Mouse (Mus musculus) urinary bladder, postnatal 36 days (tissue): ENCODE results near the gene Slc7a5.
A peak's percentile ranks its signal among the peaks of the same experiment; 100 is the strongest.

ENCODE experiments used
- DNase-seq, 2 experiments: peaks; one replicate each; pipeline ENCODE4 v3.0.0; 2022; ENCODE audit warnings: low spot score in 2 of 2, mixed read lengths in 1 of 2

Gene Slc7a5

DNA sequence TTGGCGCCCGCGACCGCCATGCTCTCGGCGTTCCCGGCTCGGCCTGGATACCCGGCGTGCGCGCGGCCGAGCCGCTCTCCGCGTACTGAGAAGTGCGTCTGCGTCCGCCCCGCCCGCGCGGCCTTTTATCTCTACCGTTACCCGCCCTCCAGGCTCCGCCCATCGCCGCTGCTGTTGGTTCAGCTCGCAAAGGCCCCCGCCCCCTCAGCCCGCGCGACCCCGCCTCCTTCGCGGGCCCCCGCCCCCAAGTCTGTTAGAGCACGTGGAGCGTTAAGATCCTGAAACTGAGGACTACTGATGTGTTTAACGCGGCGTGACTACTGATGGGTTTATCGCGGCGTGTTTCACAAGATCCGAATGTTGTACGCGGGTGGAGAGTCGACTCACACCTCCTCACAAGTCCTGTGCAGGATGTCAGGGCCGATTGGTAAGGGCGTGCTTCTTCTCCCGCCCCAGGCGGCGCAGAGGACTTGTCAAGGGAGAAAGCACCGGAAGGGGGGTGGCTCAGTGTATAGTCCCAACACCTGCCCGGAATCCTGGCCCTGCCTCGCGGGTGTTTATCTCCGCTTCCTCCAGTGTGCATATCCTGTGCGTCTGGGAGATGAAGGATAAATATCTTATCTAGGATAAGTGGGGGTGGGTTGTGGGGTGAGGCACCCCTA, at the start of gene Slc7a5:
Gene Slc7a5 (minus strand): TSS at position 108 of the 662 bp plus-strand sequence.
- DNase-seq = peak; percentile 92 to 95

DNA sequence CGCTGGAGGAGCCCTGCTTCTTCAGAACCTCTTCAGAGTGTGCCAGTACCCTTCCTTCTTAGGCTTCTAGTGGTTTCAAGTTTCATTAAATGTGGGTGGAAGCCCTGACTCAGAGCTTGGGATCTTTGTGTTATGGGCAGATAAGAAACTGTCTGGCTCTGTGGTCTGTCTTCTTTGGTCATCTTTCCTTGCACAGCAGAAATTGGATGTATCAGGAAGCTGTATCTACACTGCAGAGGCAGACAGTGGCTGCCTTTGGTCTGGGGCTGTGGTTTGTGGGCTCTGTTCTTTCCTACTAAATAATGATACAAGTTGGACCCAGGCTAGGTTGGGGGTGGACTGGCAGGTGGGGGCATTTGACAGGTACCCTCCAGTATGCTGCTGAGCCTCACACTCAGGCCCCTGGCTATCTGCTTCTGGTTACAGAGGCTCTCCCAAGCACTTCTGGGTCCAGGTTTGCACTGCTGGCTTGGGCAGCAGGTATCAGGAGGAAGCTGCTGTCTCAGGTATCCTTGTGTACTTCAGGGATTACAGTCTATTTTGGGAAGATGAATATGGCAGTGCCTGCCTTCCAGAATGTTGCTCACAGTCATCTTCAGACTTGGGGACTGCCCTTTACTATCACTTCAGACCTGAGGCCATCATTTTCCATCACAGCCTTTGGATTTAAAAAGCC, 48.5 kb upstream of the Slc7a5 start:
- DNase-seq = no peak

DNA sequence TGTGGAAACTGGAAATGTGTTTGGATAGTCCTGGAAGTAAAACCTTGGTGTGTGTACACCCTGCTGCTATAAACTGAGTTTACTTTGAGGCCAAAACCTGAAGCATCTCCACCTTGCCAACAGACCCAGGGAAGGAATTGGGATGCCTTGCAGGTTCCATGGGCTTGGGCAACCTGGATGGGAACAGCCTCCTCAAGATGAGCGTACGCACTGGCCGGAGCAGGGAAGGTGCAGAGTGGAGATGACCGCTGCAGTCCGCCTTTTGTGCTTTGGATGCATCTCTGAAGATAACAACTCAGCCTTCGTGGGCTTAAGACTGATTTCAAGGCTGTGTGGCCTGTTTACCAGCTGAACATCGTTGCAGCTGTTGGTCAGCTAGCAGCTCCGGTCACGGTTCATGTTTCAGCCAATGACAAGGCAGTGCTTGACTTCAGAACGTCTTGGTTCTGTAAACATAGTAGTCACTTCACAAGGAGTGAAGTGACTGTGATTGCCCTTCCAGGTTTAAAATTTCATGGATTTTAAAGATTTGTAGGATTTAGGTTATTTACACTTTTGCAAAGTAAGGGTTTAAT, 47.6 kb upstream of the Slc7a5 start:
- DNase-seq = no peak

DNA sequence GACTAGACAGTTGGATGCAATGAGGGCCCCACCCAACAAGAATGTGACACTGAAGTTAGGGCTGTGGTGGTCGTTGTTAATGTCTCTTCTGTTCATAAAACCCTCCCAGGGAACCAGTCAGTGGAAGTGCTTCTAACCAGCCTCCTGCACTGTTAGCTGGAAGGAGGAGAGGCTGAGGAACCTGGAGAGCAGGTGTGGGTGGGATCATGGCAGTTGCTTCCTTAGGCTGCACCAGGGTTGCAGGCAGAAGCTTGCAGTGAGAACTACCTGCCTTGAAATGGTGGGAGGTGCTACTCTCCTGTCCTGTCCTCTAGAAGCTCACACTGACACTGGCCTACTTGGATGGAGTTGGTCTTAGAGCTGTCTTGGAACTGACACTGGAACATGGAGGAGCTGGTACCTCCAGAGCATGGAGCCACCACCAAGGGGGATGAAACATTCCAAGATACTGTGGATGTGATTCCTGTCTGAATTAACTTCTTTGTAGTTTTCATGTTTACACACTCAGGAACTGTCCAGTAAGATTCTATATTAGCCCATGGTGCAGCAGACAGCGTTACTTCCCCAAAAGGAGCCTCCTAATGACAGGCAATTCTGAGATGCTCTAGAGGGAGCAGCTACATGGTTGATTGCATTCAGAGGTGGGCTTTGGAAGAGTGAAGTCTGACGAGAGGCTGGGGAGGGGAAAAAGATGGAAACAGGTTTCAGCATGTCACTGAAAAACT, 46.5 kb upstream of the Slc7a5 start:
- DNase-seq = no peak

DNA sequence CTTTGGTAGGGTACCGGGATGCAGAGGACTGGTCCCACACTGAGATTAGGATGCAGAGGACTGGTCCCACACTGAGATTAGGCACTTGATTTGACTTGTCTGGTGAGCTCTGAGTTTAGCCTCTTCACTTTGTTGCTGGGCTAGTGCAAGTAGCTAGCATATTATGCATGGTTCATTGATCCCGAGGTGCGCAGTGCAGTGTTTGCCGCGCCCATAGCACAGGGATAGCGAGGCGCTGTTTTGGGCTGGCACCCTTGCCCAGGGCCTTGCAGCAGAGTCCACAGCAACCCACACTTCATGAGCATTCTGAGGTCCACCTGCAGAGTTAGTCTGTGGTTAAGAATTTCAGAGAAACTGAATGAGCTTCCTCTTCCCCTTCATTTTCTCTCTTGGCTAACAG, 45.3 kb upstream of the Slc7a5 start:
- DNase-seq = no peak

DNA sequence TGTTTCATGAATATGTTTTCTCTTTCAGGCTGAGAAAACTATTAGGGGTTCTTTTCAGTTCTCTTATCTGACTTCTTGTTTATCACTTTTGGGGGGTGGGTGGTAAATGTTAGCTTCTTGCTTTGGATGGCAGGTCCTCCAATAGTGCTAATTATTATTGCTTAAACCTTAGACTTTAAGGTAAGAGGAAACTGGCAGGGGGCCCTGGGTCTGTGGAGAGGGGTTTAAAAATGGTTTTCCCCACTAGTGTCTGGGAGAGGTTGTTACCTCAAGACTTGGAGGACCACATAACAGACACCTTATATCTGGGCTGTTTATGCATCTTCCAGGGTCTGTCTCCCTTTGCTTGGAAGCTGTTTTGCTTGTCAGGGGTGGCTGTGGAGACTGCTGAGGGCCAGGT, 44.6 kb upstream of the Slc7a5 start:
- DNase-seq = no peak

DNA sequence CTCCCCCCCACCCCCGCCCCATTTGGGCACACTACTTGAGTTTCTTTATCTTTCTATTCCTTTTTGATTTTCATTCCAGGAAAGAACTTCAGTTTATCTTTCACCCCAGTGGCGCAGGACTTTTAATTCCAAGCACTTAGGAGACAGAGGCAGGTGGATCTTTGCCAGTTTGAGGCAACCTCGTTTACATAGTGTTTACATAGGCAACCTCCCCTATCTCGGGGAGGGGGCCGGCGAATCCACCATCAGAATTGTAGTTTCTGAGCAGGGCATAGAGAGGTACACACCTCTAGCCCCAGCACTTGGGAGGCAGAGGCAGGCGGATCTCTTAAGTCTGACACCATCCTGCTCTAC, 44.1 kb upstream of the Slc7a5 start:
- no peak for DNase-seq

DNA sequence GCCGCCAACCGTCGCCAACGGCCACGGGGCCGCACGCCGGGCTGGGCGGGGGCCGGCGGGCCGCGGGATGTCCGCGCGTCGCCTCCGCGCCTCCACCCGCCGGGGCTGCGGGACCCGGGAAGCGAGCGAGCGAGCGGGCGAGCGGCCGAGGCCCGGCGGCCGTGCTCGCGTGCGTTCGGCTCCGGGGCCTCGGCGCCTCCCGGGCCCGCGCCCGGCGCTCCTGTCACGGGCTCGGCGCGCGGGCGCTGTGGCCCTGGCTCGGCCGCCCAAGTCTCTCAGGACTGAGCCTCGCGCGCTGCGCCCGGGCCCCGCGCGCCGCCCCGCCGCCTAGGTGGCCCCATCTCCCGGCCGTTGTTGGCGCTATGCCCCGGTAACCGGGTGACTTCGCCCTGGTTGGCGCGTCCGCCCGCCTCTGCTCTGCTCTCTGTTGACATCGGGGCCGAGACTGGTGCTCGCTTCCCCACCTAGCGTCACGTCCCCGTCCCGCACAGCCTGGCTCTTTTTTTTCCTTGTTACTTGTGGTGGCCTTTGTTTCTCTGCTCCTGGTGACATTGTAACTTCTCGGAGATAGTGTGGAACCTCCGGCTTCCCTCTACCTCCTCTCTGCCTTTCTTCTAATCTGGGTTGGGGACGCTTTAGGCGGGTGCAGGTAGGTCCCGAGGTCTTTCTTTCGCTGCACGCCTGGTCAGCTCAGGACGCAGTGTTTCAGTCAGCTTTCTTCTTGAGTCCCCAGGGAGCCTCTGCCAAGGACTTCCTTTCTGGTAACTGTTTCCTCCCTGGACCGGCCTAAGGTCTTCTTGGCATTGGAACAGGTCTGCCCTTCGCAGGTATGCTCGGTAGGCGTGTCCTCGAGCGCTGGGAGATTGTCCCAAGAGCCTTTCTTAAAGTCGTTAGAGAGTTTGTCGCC, 43.5 kb upstream of the Slc7a5 start:
- DNase-seq = peak; percentile 34 to 48

DNA sequence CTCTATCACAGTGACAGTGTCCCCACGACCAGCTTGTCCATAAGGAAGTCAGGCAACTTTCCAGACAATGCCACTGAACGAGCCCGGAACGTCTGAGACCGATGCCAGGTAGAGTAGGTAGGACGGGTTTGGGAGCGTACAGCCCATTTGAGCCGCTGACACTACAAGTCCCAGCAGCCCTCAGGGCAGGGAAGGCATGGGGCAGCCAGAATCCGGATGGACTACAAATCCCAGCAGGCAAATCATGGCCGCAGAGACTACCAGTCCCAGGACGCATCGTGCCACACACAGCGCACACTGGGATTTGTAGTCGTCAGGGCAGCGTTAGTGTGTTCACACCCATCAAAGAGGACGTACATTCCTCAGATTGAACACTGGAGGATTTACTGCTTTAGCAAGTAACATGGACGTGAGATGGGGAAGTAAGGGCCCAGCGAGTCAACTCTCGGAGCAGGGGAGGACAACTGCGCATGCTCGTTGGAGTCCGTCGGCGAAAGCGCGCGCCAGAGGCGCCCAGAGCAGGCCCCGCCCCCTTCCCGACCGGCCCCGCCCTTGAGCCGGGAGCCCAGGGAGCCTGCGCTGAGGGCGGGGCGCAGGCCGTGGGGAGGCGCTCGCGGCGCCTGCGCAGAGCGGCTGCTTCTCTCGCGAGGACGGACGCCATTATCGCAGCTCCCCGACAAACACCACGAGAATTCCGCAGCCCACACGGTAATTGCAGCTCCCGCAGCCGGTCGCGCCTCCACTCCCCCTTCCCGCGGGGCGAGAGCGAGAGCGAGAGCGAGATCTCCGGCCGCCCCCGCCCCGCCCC, 42.7 kb upstream of the Slc7a5 start:
- DNase-seq = peak; percentile 98 to 99

DNA sequence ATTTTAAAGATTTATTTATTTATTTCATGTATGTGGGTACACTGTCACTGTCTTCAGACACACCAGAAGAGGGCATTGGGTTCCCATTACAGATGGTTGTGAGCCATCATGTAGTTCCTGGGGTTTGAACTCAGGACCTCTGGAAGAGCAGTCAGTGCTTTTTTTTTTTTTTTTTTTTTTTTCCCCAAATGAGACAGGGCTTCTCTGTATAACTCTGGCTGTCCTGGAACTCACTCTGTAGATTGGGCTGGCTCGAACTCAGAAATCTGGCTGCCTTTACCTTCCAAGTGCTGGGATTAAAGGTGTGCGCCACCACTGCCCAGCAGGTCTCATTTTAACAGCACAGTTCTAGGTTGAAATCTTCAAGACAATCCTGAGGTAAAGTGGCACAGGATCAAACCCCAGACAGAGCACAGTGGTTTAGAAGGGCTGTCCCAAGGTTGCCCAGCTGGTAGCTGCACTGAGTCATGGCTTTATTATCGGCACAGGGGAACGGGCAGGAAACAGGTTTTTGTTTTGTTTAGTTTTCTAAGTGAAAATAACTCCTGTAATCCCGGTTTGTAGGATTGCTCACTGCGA, 41.8 kb upstream of the Slc7a5 start, which contains the start of gene Banp:
Gene Banp (plus strand): TSS at position 529 of the 579 bp plus-strand sequence.
- DNase-seq = no peak

DNA sequence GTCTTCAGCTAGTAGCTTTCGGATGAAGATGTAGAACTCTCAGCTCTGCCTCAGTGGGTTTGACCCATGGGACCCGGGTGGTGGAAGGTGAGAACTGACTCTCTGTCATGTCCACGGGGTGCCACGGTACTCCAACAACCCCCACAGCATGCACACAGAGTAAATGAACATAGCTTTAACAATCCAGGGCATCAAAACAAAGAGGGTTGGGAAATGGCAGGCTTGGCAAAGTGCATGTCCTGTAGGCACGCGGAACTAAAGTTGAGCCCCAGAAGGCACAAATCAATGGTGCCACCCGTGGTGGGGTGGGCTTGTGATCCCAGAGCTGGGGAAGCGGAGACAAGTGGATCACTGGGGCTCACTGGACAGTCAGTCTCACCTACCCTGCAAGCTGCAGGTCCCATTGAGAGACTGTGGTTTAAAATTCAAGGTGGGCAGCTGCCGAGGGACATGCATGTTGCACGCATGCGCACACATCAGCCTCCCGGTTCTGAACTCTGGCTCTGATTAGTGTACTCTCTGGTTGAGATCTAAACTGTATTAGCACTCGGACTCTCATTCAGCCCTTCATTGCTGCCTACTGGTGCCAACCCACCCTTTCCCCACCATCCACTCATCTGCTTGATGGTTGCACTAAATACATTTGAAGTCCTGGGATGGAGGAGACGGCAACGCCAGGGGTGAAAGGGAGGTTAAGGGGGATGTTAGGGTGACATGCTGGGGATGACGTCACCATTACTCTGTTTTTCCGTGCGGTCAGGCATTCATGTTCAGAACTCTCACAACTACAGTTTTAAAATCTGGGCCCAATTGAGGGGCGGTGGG, 41.0 kb upstream of the Slc7a5 start:
- DNase-seq = no peak

DNA sequence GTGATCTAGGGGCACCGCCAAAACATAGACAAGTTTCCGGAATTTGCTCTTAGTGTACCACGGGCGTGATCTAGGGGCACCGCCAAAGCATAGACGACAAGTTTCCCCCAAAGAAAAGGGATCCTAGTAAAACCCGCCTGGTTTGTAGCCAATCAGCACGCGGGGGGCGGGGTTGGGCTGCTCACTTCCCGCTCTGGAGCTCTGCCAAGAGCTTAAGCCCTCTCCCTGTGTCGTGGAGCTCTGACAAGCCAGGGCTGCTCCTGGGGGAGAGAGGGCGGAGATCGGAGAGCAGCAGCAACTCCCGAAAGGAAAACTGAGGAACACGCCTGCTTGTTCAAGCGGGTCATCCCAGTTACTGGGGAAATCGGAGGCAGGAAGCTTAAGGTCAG, 40.3 kb upstream of the Slc7a5 start:
- DNase-seq = peak; percentile 87 to 89

DNA sequence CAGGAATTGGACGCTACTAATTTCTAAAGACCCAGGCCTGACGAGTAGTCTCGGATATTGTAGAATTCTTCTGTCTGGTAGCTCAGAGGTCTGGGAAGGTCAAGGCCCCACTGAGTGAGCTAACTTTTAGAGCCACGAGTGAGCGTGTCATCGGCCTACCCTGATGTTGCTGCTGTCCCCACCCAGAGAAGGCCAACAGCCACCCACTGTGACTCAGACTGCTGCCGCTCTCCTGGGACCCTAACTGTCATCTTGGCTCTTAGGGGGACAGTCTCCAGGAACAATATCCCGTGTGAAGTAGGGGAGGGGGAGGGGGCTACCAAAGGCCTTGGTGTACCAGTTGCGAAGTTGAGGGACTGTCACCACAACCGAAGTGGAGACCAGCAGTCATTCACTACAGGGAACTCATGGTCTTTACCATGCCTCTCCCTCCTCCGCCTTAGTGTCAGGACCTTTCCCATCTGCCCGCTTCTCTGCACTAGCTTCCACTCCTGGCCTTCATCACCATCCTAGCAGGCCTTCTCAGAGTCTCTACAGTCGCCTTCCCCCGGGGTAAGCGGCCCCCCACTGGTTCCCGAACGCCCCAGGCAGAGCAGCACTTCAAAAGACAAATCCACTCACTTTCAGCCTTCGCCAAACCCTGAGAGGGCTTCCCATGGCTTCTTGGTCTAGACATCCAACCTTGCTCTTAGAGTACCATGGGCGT, 39.7 kb upstream of the Slc7a5 start:
- no peak for DNase-seq

DNA sequence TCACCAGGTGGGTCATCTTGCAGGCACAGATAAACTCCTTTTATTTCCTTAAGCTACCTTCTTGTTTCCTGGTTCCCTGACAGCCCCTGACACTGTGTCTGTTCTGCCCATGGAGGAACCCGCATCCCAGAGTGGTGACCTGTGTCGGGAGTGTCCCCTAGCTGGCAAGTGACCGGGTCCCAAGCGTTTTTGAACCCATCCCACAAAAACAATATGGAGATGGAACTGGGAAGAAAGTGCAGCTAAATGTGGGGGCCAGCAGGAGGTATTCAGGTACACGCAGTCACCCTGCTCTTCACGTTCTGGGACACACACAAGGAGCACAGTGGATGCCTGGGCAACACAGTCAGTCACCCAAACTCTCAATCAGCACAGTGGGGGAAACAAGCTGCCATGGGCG, 38.9 kb upstream of the Slc7a5 start:
- DNase-seq = no peak

DNA sequence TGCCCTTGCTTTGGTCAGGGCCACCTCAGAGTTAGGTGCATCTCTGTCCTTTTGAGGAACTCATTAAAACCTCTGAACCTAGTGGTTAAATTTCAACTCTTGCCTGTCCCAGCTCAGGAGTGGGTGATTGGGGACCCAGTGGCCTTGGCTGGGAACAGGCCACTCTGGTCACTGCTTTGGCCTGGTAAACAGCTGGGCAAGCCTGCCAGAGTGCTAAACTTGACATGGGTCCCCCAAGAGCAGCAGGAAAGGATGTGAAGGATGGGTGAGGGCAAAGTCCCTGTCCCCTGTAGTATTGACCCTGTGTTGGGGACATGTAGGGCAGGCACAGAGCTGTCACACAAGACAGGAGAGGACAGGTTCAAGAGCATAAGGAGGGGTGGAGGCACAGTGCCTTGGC, 37.3 kb upstream of the Slc7a5 start, which contains the start of gene Car5a:
Gene Car5a (minus strand): TSS at position 74 of the 400 bp plus-strand sequence.
- no peak for DNase-seq

DNA sequence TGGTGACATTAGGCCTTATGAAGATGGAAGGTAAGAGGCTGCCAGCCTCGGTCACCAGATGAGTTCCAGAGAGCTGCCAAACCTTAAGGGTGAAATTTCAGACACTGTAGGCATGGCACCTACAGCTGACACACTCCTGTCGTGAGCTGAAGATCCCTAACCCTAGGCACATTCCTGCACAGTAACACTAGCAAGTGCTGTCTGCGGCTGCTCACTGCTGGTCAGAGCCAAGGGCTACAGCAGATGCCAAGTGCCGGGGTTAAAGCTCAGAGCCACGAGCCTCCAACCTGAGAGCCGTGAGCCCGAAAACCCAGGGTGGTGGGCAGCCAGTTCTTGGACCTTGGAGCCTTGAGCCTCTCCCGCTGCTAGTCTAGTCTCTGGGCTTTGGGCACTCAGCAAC, 36.2 kb upstream of the Slc7a5 start:
- no peak for DNase-seq

DNA sequence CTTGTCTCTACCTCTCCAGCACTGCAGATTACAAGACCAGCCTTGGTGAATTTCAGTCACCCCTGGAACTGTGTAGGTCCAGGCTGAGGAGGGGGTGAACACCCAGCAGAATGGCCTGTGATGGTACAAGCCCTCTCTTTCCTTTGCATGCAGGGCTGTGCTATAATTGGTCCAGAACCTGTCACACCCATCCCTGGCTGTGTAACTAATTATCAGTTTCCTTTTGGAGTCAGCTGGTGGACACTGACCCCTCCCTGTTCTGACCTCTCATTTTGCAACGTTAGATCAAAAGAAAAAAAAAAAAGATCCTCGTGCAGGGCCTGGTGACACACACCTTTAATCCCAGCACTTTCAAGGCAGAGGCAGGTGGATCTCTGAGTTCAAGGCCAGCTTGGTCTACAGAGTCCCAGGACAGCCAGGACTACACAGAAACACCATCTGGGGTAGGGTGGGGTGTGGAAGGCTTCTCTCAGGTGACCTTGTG, 35.6 kb upstream of the Slc7a5 start:
- DNase-seq = no peak

DNA sequence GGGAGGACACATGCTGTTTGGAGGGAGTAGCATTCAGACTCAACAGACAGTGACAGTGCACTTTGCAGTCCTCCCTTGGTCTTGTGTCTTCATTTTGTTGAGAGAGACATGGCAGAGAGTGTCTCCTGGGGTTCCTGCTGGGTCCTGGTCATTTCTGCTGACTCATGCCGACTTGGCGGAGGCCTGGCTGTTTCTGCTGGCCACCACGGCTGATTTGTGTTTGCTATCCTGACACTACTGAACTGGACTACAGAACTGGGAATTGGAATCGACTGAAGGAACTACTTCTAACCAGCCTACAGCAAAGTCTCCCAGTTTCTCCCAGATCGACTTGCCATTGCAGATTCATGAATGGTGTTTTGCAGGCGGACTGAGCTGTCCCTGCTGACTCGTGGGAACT, 31.2 kb upstream of the Slc7a5 start:
- DNase-seq = no peak

DNA sequence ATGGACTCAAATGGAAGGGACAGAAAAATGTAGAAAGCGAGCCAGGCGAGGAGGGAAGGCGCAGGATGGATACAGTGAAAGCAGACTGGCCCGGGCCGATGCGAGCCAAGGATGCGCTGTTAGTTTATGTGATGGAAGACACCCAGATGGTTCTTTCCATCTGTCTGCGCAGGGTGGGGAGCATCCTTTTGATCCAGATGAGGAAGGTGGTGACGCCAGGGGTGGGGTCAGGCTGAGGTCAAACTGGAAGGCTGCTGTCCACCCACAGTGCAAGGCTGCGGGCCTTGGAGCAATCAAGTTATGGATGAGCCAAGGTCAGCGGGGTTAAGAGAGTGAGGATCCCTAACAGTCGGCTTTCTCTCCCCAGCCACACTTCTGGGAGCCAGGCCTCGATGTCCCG, 28.9 kb upstream of the Slc7a5 start:
- peak; percentile 47 to 68 for DNase-seq
